Mouse (Mus musculus): Measurements from ENCODE around the gene Bola2.

DNA sequence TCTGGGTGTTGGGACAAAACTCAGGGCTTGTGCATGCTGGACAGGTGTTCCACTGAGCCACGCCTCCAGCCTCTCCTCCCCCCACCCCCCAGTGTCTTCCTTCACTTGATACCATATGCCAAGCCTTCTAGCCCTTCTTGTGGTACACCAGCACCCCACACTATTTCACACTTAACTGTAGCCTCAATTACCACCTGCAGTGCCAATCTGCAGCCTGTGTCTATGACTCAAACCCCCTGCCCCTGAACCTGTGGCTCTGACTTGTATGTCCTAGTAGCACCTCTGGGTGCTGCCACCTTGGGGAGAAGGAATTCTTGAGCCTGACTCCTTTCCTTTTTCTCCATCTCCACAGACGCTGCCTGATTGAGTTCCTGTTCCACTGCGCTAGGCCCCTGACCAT is 16.7 kb downstream of the Bola2 start:
- no peak for TF ChIP-seq CTCF (IDR thresholded peaks at IDR 0.05; ENCODE audit: control insufficient read depth, insufficient read depth, insufficient replicate concordance, low read depth, low read length)
- no peak for TF ChIP-seq POLR2A (IDR thresholded peaks at IDR 0.05; ENCODE audit: control insufficient read depth, low read depth, low read length)

Data from testis, adult 2 months (tissue).